In genomic region chr7:125470901-125471300, GRCm38 (mm10) we compare ENCODE assay signal across 18 mouse cellular contexts. TPM values are rescaled to one million over a fixed set of nuclear protein-coding genes. Genes with fewer than 3 reads are reported as not detected.
A peak's percentile ranks its signal among the peaks of the same experiment; 100 is the strongest.
DNase-seq lines count a peak whose midpoint lies in the region; ATAC-seq and TF ChIP-seq lines count a peak whose summit lies in the region.
"Had no signal": no experiment of that assay in that cellular context is flagged by ENCODE, and none has a peak within 500 bp of the region (broad histone marks: within the 10 kb centered on the region; RNA-seq: fewer than 3 reads in every experiment).

No protein-coding gene starts in this region.

- peak overlapping the region; percentile 98 for H3K27ac ChIP-seq in liver, embryonic 12.5 days
- H3K27ac ChIP-seq in CH12.LX (ENCODE audit: insufficient read depth, low read depth), result no peak overlapping the region
- no peak overlapping the region for H3K27ac ChIP-seq in forebrain, embryonic 10.5 days
- H3K27ac ChIP-seq: embryonic facial prominence, embryonic 10.5 days; hindbrain, embryonic 12.5 days had no signal

- TF ChIP-seq EP300 in CH12.LX (IDR thresholded peaks at IDR 0.05; ENCODE audit: low read length), result no peak

- in situ Hi-C loops in CH12.LX (cut with MboI; ENCODE audit: low pct_ligation_motif_present, low pct_unique_long_range_greater_than_20kb, low sequenced_read_pairs), result no loop called here

- TF ChIP-seq RAD21 in CH12.LX (IDR thresholded peaks at IDR 0.05; ENCODE audit: low read depth, low read length), result no peak

- no peak overlapping the region for H3K4me2 ChIP-seq in liver, embryonic 12.5 days
- no peak overlapping the region for H3K4me2 ChIP-seq in CH12.LX (ENCODE audit: insufficient read depth, low read depth, poor library complexity, severe bottlenecking)
- H3K4me2 ChIP-seq: hindbrain, embryonic 12.5 days had no signal

- dilution Hi-C loops in CH12.LX (cut with MboI; ENCODE audit: extremely low pct_ligation_motif_present, extremely low pct_unique_long_range_greater_than_20kb, low sequenced_read_pairs), result no loop called here

- DNase-seq in liver (no peak), CH12.LX (ENCODE audit: extremely low read depth) (peak; percentile 35)
- peak; percentile 21 for DNase-seq in CD4-positive helper T cell, adult 2 months (ENCODE audit: low read depth, low spot score)
- DNase-seq in thymus, postnatal 14 days, result peak; percentile 62
- no peak for DNase-seq in forebrain, embryonic 10.5 days (ENCODE audit: extremely low spot score, low spot score)
- DNase-seq in layer of hippocampus, postnatal 25 days (ENCODE audit: extremely low spot score in 1 of 2, low spot score in 1 of 2), result no peak
- DNase-seq: adrenal gland, adult 2 months; adrenal gland, postnatal 25 days; cerebellum, adult 18-20 months; cerebellum, adult 9-11 months; gastrocnemius, postnatal 36 days; heart, adult 18-20 months; heart, postnatal 10 days; heart, postnatal 4 days had no signal

- WGBS in liver, embryonic 12.5 days (ENCODE audit: insufficient replicate concordance), result 79% methylated on average over 4 of the region's 4 CpGs
- WGBS in forebrain, embryonic 10.5 days, result 98% methylated on average over 4 of the region's 4 CpGs

- TF ChIP-seq CTCF in CH12.LX (conservative IDR thresholded peaks at IDR 0.05 in 1 of 2, IDR thresholded peaks at IDR 0.05 in 1 of 2; ENCODE audit: low read depth in 2 of 2, low read length in 2 of 2), result no peak

- peak overlapping the region; percentile 23; the same call in 1 of the 2 replicates for H3K9ac ChIP-seq in liver, embryonic 12.5 days
- H3K9ac ChIP-seq in CH12.LX (ENCODE audit: insufficient read depth, low read depth), result no peak overlapping the region
- H3K9ac ChIP-seq: hindbrain, embryonic 12.5 days had no signal

- no peaks in the 10 kb centered on the region for H3K79me2 ChIP-seq in CH12.LX (replicated peaks; ENCODE audit: control insufficient read depth, extremely low read depth, insufficient read depth, poor library complexity, severe bottlenecking)

- H3K9me3 ChIP-seq in liver, embryonic 12.5 days (replicated peaks), result no peaks in the 10 kb centered on the region
- H3K9me3 ChIP-seq in CH12.LX (replicated peaks; ENCODE audit: low read length), result no peaks in the 10 kb centered on the region
- H3K9me3 ChIP-seq in forebrain, embryonic 10.5 days, result no peaks in the 10 kb centered on the region
- H3K9me3 ChIP-seq: embryonic facial prominence, embryonic 10.5 days; hindbrain, embryonic 12.5 days had no signal

- no peak for TF ChIP-seq POLR2A in CH12.LX (IDR thresholded peaks at IDR 0.05; ENCODE audit: low read depth, low read length)

- H3K4me1 ChIP-seq in liver, embryonic 12.5 days, result peaks cover 61% of the 10 kb centered on the region
- peaks cover 10 to 60% of the 10 kb centered on the region in 2 experiments; a peak in 3 of 4 replicates for H3K4me1 ChIP-seq in CH12.LX (ENCODE audit: control insufficient read depth in 1 of 2, insufficient read depth in 2 of 2)
- peaks cover 23% of the 10 kb centered on the region for H3K4me1 ChIP-seq in forebrain, embryonic 10.5 days

- no peak overlapping the region for H3K4me3 ChIP-seq in liver, embryonic 12.5 days
- H3K4me3 ChIP-seq in CH12.LX (replicated peaks in 1 of 3; ENCODE audit: low read depth in 2 of 3, low read length in 2 of 3, poor library complexity in 1 of 3), result no peak overlapping the region
- H3K4me3 ChIP-seq in forebrain, embryonic 10.5 days, result no peak overlapping the region
- H3K4me3 ChIP-seq: embryonic facial prominence, embryonic 10.5 days; hindbrain, embryonic 12.5 days had no signal

- ATAC-seq in liver, embryonic 12.5 days, result no peak
- ATAC-seq: hindbrain, embryonic 16.5 days had no signal

- peaks cover 67% of the 10 kb centered on the region for H3K36me3 ChIP-seq in liver, embryonic 12.5 days
- H3K36me3 ChIP-seq in CH12.LX (replicated peaks in 1 of 2; ENCODE audit: control insufficient read depth in 1 of 2, insufficient read depth in 1 of 2, low read length in 1 of 2), result peaks cover 48 to 82% of the 10 kb centered on the region in 2 experiments
- peaks cover 61% of the 10 kb centered on the region for H3K36me3 ChIP-seq in forebrain, embryonic 10.5 days (replicated peaks)

- no peaks in the 10 kb centered on the region for H3K27me3 ChIP-seq in liver, embryonic 12.5 days (replicated peaks)
- no peaks in the 10 kb centered on the region for H3K27me3 ChIP-seq in CH12.LX (replicated peaks)
- H3K27me3 ChIP-seq in forebrain, embryonic 10.5 days (ENCODE audit: poor library complexity, severe bottlenecking), result no peaks in the 10 kb centered on the region
- H3K27me3 ChIP-seq: hindbrain, embryonic 12.5 days had no signal

TF ChIP-seq in CH12.LX, 34 proteins besides CTCF, POLR2A, EP300 and RAD21:
- no peak for TF ChIP-seq TCF12 (IDR thresholded peaks at IDR 0.05; ENCODE audit: low read depth, low read length)
- no peak for TF ChIP-seq MYC (IDR thresholded peaks at IDR 0.05; ENCODE audit: low read depth, low read length)
- no peak for TF ChIP-seq UBTF (IDR thresholded peaks at IDR 0.05; ENCODE audit: low read depth, low read length)
- no peak for TF ChIP-seq MEF2A (IDR thresholded peaks at IDR 0.05; ENCODE audit: borderline replicate concordance, low read depth, low read length)
- TF ChIP-seq JUN (IDR thresholded peaks at IDR 0.05; ENCODE audit: insufficient read depth, low read depth, low read length), result no peak
- no peak for TF ChIP-seq GABPA (IDR thresholded peaks at IDR 0.05; ENCODE audit: insufficient replicate concordance, low read depth, low read length)
- no peak for TF ChIP-seq ETS1 (conservative IDR thresholded peaks at IDR 0.05; ENCODE audit: low read depth, low read length)

RNA-seq across cellular contexts. Expression of gene Nsmce1, which starts 20.5 kb away (rescaled TPM):
- 97.0 and 97.7 TPM in 2 replicates for polyA plus RNA-seq in liver, embryonic 12.5 days (2016; fragmentation: Nextera tagmentation; extraction: Ambion mirVana)
- total RNA-seq in CH12.LX (2012; rRNA removed) (56.1 and 74.8 TPM in 2 replicates), CH12.LX (2014; rRNA removed) (61.9 and 70.5 TPM in 2 replicates)
- polyA plus RNA-seq in CH12.LX (2012; ENCODE audit: insufficient read length, low read depth), result 52.0 and 52.5 TPM in 2 replicates
- polyA plus RNA-seq in forebrain, embryonic 10.5 days (2016; fragmentation: Nextera tagmentation; extraction: Ambion mirVana), result 123 TPM in 2 replicates
- total RNA-seq in layer of hippocampus, postnatal 25 days (2021), result 10 to 100 TPM; 16.6 to 18.1 TPM

RNA-seq across cellular contexts. Expression of gene Kdm8, which starts 26.4 kb away (rescaled TPM):
- 11.1 and 11.7 TPM in 2 replicates for polyA plus RNA-seq in liver, embryonic 12.5 days (2016; fragmentation: Nextera tagmentation; extraction: Ambion mirVana)
- total RNA-seq in CH12.LX (2012; rRNA removed), result 5.0 and 7.9 TPM in 2 replicates
- total RNA-seq in CH12.LX (2014; rRNA removed), result 8.7 and 8.9 TPM in 2 replicates
- polyA plus RNA-seq in CH12.LX (2012; ENCODE audit: insufficient read length, low read depth), result 6.6 and 6.7 TPM in 2 replicates
- 14.5 and 15.6 TPM in 2 replicates for polyA plus RNA-seq in forebrain, embryonic 10.5 days (2016; fragmentation: Nextera tagmentation; extraction: Ambion mirVana)
- total RNA-seq in layer of hippocampus, postnatal 25 days (2021), result 1 to 10 TPM; 3.9 to 5.6 TPM

Comparison
In these comparisons a context has a peak if more than half of its experiments do, and no peak if none do; other contexts are left out.
1. DNase-seq: peak in CD4-positive helper T cell, adult 2 months (single experiment), CH12.LX (single experiment) and thymus, postnatal 14 days (single experiment); none in liver (single experiment), forebrain, embryonic 10.5 days (single experiment) and layer of hippocampus, postnatal 25 days (0 of 2).